Mouse (Mus musculus) olfactory bulb, adult 2 months (tissue): ENCODE data around the gene Gpr61. TPM values are rescaled to one million over a fixed set of nuclear protein-coding genes. Genes with fewer than 3 reads are reported as not detected.

Source experiments
- H3K27ac ChIP-seq: fragments of 200-500 bp; 2 replicates; pipeline ENCODE4 v1.5.1; 2012; ENCODE audit warnings: low read depth, low read length; ENCODE audit not compliant: insufficient read depth
- H3K4me1 ChIP-seq: fragments of 200-500 bp; 2 replicates; pipeline ENCODE4 v1.6.1; 2012; ENCODE audit warnings: low read length; ENCODE audit not compliant: control insufficient read depth, insufficient read depth
- H3K4me3 ChIP-seq: fragments of 200-500 bp; 2 replicates; pipeline ENCODE4 v1.5.1; 2012; ENCODE audit warnings: mild to moderate bottlenecking, low read depth, low read length, moderate library complexity; ENCODE audit not compliant: insufficient read depth
- CTCF ChIP-seq: fragments of 200-500 bp; IDR thresholded peaks from 2 replicates; pipeline ENCODE4 v1.5.1; 2012; ENCODE audit warnings: low read depth, mild to moderate bottlenecking, low read length, moderate library complexity; ENCODE audit not compliant: insufficient read depth
- POLR2A ChIP-seq: fragments of 200-500 bp; IDR thresholded peaks from 2 replicates; pipeline ENCODE4 v1.6.1; 2012; ENCODE audit warnings: mild to moderate bottlenecking, low read depth, low read length, moderate library complexity; ENCODE audit not compliant: insufficient read depth
- WGBS: fragments of 180-500 bp; shearing (Covaris S2); methylation state at CpG from one replicate; pipeline ENCODE4 v1.1.7; 2018; 5-methylcytosine and 5-hydroxymethylcytosine counted together
- polyA plus RNA-seq: library from polyadenylated mRNA; stranded (reverse); fragments of >200 nt; gene quantifications from 2 replicates; pipeline ENCODE4 v1.2.4, GENCODE M21; 2012; ENCODE audit warnings: low replicate concordance; ENCODE audit not compliant: missing spikeins, insufficient read depth, insufficient read length

Gpr61 gene
- polyA plus RNA-seq, 1 experiment = not detected

DNA sequence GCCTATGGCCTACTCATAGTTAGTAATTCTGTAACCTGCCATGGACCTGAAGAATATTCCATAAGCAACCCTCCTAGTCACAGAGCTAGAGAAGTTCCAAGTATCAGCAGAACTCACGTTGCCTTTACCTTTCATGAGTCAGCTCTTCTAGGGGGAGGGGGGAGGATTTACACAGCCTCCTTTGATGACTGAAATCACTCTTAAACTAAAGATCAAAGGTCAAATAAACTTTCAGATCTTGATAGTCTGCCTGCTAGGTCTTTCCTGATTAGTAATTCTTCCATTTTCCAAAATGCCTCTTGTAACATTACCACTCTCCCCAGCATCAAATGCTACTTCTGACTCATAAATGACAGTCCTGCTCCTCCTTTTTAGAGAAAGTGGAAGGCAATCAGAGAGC, 30.6 kb downstream of the Gpr61 start:
- H3K27ac ChIP-seq = no peak overlapping the region
- WGBS = 49% methylated on average over 1 of the region's 1 CpGs
- H3K4me1 ChIP-seq = peaks cover 2% of the 10 kb centered on the region; the same call in 1 of the 2 replicates
- no peak overlapping the region for H3K4me3 ChIP-seq
- TF ChIP-seq CTCF = no peak
- no peak for TF ChIP-seq POLR2A

DNA sequence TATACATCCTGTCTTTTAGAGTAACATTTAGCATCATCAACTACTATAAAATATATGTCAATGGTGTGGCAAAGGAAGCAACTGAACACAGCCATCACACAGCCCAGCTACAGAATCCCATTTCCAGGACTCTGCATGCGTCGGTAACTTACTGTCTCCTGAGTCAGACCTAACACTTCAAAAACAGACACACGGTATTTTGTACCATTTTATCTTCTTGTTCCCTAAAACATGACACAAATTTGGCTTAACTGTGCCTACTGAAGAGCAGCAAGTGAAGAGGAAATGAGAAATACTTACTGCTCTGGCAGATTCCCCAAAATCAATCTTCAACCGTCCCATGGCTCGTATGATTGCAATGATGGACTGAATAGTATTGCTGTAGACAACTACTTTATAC, 31.4 kb downstream of the Gpr61 start:
- TF ChIP-seq CTCF (no peak), POLR2A (no peak)
- Histone ChIP-seq H3K4me3 (no peak overlapping the region), H3K27ac (no peak overlapping the region), H3K4me1 (no peaks in the 10 kb centered on the region)
- WGBS = 67% methylated on average over 5 of the region's 5 CpGs

DNA sequence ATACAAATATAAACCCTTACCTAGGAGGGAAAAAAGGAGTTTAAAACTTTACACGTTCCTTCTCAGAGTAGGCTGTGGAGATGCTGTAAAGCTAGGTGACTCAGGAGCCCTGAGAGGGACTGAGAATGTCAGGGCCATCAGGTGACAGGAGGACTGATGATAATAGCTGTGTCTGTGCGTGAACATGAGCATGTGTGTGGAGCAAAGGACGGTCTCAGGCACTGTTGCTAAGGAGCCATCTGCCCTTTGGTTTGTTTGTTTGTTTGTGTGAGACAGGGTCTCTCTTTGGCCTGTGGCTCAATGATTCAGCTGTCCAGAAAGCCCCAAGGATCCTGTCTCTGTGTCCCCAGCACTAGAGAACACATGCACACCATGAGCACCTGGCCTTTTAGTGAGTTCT, 33.6 kb downstream of the Gpr61 start:
- Histone ChIP-seq H3K4me3 (no peak overlapping the region), H3K27ac (no peak overlapping the region), H3K4me1 (no peaks in the 10 kb centered on the region)
- WGBS = 63% methylated on average over 3 of the region's 3 CpGs
- TF ChIP-seq CTCF (no peak), POLR2A (no peak)

DNA sequence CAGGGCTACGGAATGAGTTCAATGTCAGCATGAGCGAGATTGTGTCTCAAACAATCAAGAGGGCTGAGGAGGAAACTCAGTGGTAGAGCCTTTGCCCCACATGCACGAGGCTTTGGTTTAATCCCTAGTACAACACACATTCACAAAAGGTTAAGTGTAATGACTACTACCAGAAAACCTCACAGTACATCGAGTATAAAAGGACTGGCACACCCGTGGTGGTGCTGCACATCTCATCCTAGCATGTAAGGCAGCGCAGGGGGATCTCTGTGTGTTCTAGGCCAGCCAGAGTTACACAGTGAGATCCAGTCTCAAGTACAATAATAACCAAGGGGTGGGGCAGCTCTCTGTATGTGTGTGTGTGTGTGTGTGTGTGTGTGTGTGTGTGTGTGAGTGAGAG, 37.2 kb downstream of the Gpr61 start:
- WGBS = 82% methylated on average over 6 of the region's 6 CpGs
- H3K4me3 ChIP-seq = no peak overlapping the region
- no peak overlapping the region for H3K27ac ChIP-seq
- H3K4me1 ChIP-seq = peaks cover 2% of the 10 kb centered on the region; the same call in 1 of the 2 replicates
- TF ChIP-seq POLR2A (no peak), CTCF (no peak)

DNA sequence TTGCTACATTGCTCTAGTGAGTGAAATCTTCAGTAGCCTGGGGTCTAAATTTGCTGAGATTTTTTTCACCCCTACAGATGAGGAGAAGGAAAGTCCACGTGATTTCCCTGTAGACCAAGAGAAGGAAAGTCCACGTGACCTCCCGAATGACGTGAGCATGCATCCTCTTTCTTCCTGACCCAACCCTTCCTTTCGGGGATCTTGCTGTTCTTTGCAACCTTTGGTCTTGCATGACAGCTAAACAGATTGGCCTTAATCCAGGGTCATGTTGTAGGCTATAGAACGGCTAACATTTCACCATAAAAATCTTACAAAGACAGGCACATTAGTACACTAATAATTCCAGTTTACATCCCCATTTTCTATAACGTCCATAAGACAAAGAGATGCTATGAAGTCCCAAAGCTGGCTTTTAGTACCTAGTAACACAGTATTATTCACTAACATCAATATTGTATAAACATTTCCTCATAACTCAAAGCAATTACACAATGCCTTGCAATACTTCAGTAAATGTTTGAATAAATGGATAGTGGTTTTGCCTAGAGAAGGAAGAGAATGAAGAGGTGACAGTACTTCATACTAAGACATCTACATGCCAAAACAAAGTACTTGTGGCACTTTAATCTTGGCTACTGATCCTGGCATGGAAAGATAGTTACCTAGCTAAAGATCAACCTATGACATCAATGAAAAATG, 40.9 kb downstream of the Gpr61 start:
- TF ChIP-seq POLR2A (no peak), CTCF (no peak)
- WGBS = 85% methylated on average over 7 of the region's 7 CpGs
- no peak overlapping the region for H3K27ac ChIP-seq
- no peak overlapping the region for H3K4me3 ChIP-seq
- peaks cover 2% of the 10 kb centered on the region; the same call in 1 of the 2 replicates for H3K4me1 ChIP-seq

DNA sequence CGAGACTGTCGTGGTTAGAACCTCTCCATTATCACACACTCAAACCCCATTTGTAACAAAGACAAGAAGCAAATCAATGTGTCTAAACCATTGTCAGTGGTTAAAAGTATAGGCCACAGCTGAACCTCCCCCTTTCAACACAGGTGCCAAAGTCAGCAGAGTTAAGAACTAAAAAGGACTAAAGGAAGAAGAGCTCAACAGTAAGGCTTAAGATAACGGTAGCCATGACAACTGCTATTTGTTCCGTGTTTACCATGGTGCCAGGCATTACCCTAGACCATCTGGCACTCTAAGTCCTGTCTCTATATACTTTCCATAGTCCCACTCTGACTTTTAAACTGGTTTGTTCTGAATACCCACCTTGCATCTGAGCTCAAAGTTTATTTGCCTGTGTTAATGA, 42.0 kb downstream of the Gpr61 start:
- Histone ChIP-seq H3K4me3 (no peak overlapping the region), H3K4me1 (peaks cover 2% of the 10 kb centered on the region; the same call in 1 of the 2 replicates), H3K27ac (no peak overlapping the region)
- 41% methylated on average over 4 of the region's 4 CpGs for WGBS
- no peak for TF ChIP-seq CTCF
- no peak for TF ChIP-seq POLR2A

DNA sequence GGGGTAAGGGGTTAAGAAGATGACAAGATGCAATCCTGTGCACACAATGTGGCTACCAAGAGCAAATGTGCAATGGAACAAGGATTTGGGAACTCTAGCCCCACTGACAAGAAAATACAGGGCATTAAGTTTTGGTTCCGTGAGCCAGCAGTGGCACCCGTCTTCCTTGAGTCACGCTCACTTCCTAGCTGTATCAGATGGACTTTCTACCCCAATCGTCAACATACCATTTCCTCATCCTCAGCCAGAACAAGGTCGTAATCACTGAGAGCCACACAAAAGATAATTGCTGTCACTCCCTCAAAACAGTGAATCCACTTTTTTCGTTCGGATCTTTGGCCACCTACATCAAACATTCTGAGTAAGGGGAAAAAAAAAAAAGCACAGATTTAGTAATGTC, 42.4 kb downstream of the Gpr61 start:
- Histone ChIP-seq H3K27ac (no peak overlapping the region), H3K4me3 (no peak overlapping the region), H3K4me1 (peaks cover 2% of the 10 kb centered on the region; the same call in 1 of the 2 replicates)
- TF ChIP-seq POLR2A (no peak), CTCF (no peak)
- WGBS = 42% methylated on average over 7 of the region's 7 CpGs

DNA sequence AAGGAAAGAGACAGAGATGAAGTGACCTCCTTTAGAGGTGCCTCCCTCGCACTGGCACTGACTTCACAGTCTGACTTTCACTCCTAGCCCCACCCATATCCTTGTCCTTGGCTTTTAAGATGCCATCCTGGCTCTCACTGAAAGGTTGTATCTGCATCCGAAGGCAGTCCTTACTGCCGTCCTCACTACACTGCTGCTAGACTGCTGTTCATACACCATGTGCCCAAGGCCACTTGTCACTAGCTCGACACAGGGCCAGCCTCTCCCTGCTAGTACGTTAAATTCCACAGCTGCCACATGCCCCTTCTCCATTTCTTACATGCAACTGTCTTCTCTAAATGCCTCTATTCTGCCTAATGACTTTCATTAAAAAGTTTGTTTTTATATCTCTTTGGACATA, 43.4 kb downstream of the Gpr61 start:
- Histone ChIP-seq H3K27ac (no peak overlapping the region; the same call in 1 of the 2 replicates), H3K4me1 (peaks cover 2% of the 10 kb centered on the region; the same call in 1 of the 2 replicates), H3K4me3 (no peak overlapping the region)
- TF ChIP-seq POLR2A (no peak), CTCF (no peak)
- WGBS = 77% methylated on average over 5 of the region's 5 CpGs

DNA sequence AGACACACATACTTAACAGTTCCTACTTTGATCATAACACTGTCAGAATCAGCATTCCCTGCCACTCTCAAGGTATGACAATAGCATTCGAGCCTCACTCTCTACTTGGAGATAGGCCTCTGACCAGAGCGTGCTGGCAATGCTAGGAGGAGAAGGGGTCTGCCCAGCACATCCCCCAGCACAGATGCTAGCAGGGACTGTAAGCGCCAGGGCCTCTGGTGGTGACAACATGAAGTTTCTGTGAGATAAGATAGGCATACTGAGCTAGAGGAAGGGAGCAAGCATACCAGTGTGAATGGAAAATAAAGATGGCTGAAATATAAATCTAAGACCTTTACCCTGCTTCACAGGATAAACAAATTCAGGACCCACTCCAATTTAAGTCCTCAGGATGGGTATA, 49.4 kb downstream of the Gpr61 start:
- Histone ChIP-seq H3K27ac (no peak overlapping the region), H3K4me3 (no peak overlapping the region), H3K4me1 (peaks cover 13% of the 10 kb centered on the region)
- 90% methylated on average over 3 of the region's 3 CpGs for WGBS
- no peak for TF ChIP-seq POLR2A
- TF ChIP-seq CTCF = no peak
